Mouse (Mus musculus): Measurements from ENCODE around the gene Ldhd.

Ldhd gene

DNA sequence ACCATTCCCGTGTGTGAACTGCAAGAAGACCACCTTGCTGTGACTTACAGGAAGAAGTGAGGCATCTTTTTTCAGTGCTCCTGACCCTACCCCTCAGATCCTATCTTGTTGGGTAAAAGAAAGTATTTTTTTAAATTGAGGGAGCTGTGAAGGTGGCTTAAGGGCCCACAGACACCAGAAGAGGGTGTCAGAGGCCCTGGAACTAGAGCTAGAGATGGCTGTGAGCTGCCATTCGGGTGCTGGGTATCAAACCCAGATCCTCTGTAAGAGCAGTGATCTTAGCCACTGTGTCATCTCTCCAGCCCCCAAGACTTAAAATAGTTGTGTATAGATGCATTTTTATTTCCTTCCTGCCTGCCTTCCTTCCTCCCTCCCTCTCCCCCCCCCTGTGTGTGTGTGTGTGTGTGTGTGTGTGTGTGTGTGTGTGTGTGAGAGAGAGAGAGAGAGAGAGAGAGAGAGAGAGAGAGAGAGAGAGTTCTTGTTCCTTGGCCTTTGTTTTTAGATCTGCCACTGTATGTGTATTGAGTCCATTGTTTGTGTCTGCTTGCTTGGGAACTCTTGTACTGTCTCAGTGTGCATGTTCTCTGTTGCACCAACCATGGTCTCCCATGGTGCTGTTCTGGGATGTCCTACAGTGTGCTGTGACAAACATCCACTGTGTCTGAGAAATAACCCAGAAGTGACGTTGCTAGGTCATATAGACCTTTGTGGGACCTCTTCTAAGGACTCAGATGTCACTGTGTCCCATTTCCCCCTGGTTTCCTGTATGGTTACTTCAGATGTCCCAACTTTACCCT is 35.9 kb downstream of the Ldhd start:
- DNase-seq (ENCODE audit: low spot score): no peak

DNA sequence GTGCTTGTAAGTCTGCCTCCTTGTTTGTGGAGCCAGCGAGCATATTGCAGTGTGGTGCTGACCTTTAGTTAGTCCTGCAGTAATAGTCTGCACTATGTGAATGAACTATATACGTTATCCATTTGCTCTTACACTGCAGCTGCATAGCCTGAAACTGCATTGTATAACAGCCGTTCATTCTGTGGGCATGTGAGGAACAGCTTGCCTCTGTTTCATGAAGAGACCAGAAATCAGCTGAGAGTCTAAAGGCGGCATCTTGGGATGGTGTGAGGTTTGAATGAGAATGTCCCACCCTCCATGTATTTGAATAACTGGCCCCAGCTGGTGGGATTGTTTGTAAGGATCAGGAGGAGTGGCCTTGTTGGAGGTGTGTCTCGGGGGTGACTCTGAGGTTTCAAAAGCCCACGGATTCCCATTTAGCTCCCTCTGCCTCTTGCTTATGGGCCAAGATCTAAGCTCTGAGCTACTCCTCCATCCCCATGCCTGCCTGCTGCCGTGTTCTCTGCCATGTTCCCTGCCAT is 37.7 kb downstream of the Ldhd start:
- no peak for DNase-seq (ENCODE audit: low spot score)

- DNase-seq (ENCODE audit: low spot score): no peak
Observed at GRCm38 (mm10) chr8:111591176-111591575, 39.0 kb downstream of the Ldhd start.

DNA sequence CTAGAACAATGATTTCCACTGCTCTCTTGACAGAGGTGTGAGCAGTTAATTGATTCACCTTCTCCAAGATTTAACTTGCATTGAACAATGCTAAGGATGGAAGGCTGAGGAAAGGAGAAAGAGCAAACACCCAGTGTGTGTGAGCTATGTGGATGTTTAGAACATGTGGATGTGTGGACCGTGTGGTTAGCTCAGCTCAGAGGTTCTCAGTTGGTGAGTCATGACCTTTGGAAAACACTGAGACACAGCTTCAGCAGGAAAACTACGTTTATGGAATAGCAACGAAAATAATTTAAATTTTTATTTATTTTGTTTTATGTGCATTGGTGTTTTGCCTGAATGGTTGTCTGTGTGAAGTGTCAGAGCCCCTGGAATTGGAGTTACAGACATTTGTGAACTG is 40.0 kb downstream of the Ldhd start:
- no peak for DNase-seq (ENCODE audit: low spot score)

GRCm38 (mm10) chr8:111588336-111588735 is 41.8 kb downstream of the Ldhd start:
- DNase-seq (ENCODE audit: low spot score): no peak

DNA sequence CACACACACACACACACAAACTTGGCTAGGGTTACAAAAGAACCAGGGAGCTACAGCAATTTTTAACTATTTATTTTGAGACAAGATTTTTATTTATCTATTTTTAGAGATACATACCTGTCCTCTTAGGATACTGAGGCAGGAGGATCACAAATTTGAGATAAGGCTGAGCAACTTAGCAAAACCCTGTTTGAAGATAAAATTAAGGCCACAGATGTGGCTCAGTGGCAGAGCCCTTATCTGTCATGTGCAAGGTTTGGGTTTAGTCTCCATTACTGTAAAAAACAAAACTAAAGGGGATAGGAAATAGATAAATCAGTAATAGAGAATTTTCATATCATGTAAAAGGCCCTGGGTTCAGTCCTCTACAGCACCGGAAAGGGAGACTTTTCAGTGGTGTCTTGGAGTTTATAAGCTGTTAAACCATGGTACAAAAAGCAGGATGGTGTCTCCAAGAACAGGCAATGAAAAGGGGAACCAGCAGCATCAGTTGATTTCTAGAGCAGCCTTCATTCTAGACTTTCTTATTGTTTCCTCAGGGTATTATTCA is 42.6 kb downstream of the Ldhd start:
- no peak for DNase-seq (ENCODE audit: low spot score)

GRCm38 (mm10) chr8:111584946-111585345 is 45.2 kb downstream of the Ldhd start:
- no peak for DNase-seq (ENCODE audit: low spot score)

- DNase-seq (ENCODE audit: low spot score): no peak
Observed at GRCm38 (mm10) chr8:111582386-111582785, 47.8 kb downstream of the Ldhd start.

DNA sequence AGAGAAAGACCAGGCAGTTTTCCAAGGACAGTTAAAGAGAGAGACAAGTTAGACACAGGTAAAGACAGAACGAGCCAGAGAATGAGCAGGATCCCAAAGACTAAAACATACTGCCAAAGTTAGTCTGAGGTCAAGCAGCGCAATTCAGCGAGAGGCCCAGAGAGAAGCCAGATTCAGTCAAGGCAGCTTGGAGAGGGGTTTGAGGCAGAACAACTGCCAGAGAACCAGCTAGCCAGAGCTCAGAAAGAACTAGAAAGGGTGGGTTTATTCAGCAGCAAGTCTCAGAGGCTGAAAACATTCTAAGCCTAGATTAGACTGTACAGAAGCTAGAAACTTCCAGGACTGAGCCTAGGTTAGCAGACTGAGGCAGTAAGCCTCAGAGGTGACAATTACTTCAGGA is 49.9 kb downstream of the Ldhd start:
- DNase-seq (ENCODE audit: low spot score): no peak

- DNase-seq (ENCODE audit: low spot score): no peak
Observed at GRCm38 (mm10) chr8:111579318-111579717, 50.9 kb downstream of the Ldhd start.

DNA sequence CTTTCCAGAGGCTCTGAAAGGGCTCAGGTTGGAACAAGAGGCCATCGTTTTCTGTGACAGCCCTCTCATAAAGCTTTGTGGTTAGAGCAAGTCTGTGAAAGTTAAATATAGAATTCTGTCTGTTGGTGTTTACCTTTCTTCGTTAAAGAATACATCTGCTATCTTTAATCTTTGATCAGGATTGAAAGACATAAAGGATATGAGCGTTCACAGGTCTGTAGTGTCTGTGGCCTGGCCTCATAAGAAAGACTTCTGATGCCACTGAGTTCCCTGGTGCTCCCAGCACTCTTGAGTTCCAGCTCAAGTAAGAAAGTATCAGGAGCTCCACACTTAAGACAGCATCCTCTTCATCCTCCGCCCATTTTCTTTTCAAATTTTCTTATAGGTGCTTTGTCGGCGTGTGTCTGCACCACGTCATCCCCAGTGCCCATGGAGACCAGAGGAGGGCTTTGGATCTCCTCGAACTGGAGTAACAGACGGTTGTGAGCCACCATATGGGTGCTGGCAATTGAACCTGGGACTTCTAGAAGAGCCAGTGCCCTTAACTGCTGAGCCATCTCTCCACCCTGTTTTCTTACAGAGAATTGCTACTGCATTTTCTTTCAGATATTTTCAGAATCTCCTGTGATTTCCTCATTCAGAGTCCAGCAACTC is 52.2 kb downstream of the Ldhd start:
- DNase-seq (ENCODE audit: low spot score): no peak

GRCm38 (mm10) chr8:111576501-111576900 is 53.7 kb downstream of the Ldhd start:
- no peak for DNase-seq (ENCODE audit: low spot score)

DNA sequence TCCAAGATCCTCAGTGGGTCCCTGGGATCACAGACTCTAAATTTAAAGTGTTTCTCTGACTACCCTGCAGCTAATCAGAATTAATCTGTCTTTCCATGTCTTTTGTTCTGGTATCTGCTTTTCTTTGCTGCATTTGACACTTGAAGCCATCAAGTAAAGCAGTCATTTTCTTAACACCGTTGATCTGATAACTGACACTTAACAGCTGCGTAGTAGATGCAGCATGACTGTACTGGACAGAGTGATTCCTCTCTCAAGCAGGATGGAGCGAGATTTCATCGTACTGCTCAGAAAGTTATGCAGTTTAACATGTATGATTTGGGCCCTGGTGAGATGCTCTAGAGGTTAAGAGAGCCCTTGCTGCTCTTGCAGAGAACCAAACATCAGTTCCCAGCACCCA is 54.7 kb downstream of the Ldhd start:
- no peak for DNase-seq (ENCODE audit: low spot score)

GRCm38 (mm10) chr8:111574016-111574415 is 56.2 kb downstream of the Ldhd start:
- DNase-seq (ENCODE audit: low spot score): no peak

Data from retina, embryonic 14.5 days (tissue).